Mouse (Mus musculus) central nervous system, embryonic 11.5 days (tissue): ENCODE data around the gene Pex1. TPM values are rescaled to one million over a fixed set of nuclear protein-coding genes. Genes with fewer than 3 reads are reported as not detected.

ENCODE experiments used
- polyA plus RNA-seq: library from polyadenylated mRNA; depleted of rRNA; stranded (reverse); fragments of >200 nt; gene quantifications from 2 replicates; pipeline ENCODE4 v1.2.3, GENCODE M21; 2012; rRNA removed

Pex1 gene
- 16.0 and 18.9 TPM in 2 replicates for polyA plus RNA-seq

GRCm38 (mm10) chr5:3595693-3596398 lies at the start of gene Pex1:
Gene Pex1 (plus strand): TSS chr5:3596066.

DNA sequence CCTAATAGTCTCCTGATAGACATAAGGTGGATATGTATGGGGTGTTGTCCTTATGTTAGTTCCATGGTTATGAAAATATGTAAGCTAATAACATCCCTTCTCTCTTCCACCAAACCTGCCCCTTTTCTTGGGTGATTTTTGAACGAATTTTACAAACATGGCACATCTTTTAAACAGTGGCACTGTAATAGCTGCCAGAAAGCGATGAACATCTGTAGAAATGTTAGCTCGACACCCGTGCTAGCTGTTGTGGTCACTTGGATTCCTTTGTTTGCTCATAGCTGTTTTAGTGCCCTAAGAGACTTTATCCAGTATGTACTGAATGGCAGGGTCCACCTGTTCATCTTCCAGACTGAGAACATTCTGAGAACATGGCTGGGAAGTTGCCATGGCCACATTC lies 24.6 kb upstream of the Pex1 start, which contains the start of gene 1700109H08Rik:
TSS of gene 1700109H08Rik (plus strand) at position 301 of the 400 bp plus-strand sequence.

DNA sequence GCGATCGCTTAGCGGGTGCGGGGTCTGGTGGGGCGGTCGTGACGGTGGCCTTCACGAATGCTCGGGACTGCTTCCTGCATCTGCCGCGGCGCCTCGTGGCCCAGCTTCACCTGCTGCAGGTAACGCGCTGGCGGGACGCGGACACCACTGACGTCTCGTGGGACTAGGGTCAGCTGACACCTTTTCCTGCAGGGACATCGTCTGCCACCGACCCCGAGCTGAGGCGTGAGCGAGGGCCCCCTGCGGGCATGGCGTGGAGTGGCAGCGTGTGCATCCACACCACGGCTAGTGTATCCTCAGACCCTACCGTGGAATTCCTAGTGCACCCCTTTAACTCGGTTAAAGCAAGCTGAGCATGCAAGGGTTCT lies 517 bp downstream of the Pex1 start, which contains the start of gene Rbm48:
TSS of gene Rbm48 (minus strand) at position 187 of the 368 bp plus-strand sequence.

DNA sequence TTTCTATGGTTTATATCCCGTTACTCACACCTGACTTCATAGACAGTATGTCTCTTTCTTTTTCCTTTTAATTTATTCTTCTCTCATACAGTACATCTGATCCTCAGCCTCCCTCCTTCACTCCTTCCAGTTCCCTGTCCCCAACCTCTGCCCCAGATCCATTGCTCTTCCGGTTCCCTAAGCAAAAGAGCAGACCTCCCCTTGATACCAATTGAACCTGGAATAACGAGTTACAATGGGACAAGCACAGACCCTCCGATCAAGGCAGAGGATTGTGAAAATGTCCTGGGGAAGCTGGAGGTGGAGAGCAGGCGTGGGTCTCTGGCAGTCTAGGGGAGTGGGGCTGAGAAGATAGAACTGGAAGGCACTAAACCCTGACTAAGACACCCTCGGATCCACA lies 55.0 kb downstream of the Pex1 start, which contains the start of gene Tmbim7:
TSS of gene Tmbim7 (plus strand) at position 301 of the 400 bp plus-strand sequence.

GRCm38 (mm10) chr5:3657085-3657484 lies 61.2 kb downstream of the Pex1 start, which contains the start of gene Gatad1:
Gene Gatad1 (minus strand): TSS chr5:3657185.

Other genes starting within 250 kb of the Pex1 start
- gene Fam133b, start 52.2 kb upstream of the Pex1 start, polyA plus RNA-seq: 45.6 and 49.4 TPM in 2 replicates
- gene 1700109H08Rik, start 24.5 kb upstream of the Pex1 start, polyA plus RNA-seq: 6.2 and 6.7 TPM in 2 replicates
- gene Rbm48, start 519 bp downstream of the Pex1 start, polyA plus RNA-seq: 9.5 and 13.0 TPM in 2 replicates
- not detected in 2 replicates for gene Tmbim7, start 55.1 kb downstream of the Pex1 start, polyA plus RNA-seq
- 74.6 and 87.6 TPM in 2 replicates for gene Gatad1, start 61.1 kb downstream of the Pex1 start, polyA plus RNA-seq
- gene Ankib1, start 206.9 kb downstream of the Pex1 start, polyA plus RNA-seq: 14.8 and 16.8 TPM in 2 replicates
- 36.7 and 52.1 TPM in 2 replicates for gene Krit1, start 207.1 kb downstream of the Pex1 start, polyA plus RNA-seq
- 0.06 TPM in 2 replicates for gene Lrrd1, start 249.1 kb downstream of the Pex1 start, polyA plus RNA-seq